Mouse (Mus musculus): ENCODE measurements around the gene Pdzk1.

DNA sequence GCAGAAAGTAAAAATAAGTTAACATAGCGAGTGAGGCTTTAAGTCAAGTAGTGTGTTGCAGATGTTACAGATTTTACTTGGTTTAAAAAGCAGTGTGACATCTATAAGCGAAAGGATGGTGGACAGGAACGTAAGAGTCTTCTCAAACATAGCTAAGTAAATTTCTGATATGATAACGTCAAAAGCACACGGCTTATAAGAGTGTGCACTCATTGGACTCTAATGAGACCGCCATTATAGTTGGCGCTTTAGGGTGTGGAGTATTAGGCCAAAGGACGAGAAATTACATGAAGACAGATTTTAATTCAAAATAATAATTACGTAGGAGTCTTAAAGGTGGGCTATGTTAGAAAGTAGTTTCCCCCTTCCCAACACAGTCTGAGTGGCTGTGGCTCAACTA lies 76.5 kb downstream of the Pdzk1 start:
- TF ChIP-seq CTCF (IDR thresholded peaks at IDR 0.05; ENCODE audit: borderline replicate concordance, insufficient read depth, low read depth, low read length) (no peak), POLR2A (IDR thresholded peaks at IDR 0.05; ENCODE audit: borderline replicate concordance, insufficient read depth, low read length) (no peak)

Measured in cerebellum, adult 2 months (tissue).